Mouse (Mus musculus): ENCODE measurements at regions not wholly inside any gene's neighbourhood (a gene's known extent, or its start where the extent isn't known, plus 50 kb on each side); places are given as distances from the start of the nearest gene placed in this dataset.

GRCm38 (mm10) chr13:107491423-107491822 lies 469.5 kb upstream of the Kif2a start:
- no peak for ATAC-seq (ENCODE audit: insufficient number of reproducible peaks, low FRiP score, low TSS enrichment, low read depth)
- H3K27ac ChIP-seq, result no peak overlapping the region
- no peak overlapping the region for H3K4me2 ChIP-seq
- no peak overlapping the region for H3K4me3 ChIP-seq
- H3K4me1 ChIP-seq, result peaks cover 4% of the 10 kb centered on the region
- H3K9me3 ChIP-seq, result no peaks in the 10 kb centered on the region
- WGBS, result 77% methylated on average over 7 of the region's 7 CpGs
- no peak overlapping the region for H3K9ac ChIP-seq
- no peaks in the 10 kb centered on the region for H3K27me3 ChIP-seq
- H3K36me3 ChIP-seq, result no peaks in the 10 kb centered on the region

- Histone ChIP-seq H3K27me3 (0 out of 2 replicates have a peak, but pooled peaks cover 4% of the 10 kb centered on the region), H3K36me3 (no peaks in the 10 kb centered on the region), H3K4me3 (no peak overlapping the region), H3K9ac (no peak overlapping the region), H3K4me2 (no peak overlapping the region), H3K27ac (no peak overlapping the region), H3K4me1 (peaks cover 2% of the 10 kb centered on the region; the same call in 1 of the 2 replicates), H3K9me3 (no peaks in the 10 kb centered on the region)
- ATAC-seq (ENCODE audit: insufficient number of reproducible peaks, low FRiP score, low TSS enrichment, low read depth), result no peak
- 32% methylated on average over 4 of the region's 4 CpGs for WGBS
Measured at GRCm38 (mm10) chr13:107485400-107486017, 463.6 kb upstream of the Kif2a start.

DNA sequence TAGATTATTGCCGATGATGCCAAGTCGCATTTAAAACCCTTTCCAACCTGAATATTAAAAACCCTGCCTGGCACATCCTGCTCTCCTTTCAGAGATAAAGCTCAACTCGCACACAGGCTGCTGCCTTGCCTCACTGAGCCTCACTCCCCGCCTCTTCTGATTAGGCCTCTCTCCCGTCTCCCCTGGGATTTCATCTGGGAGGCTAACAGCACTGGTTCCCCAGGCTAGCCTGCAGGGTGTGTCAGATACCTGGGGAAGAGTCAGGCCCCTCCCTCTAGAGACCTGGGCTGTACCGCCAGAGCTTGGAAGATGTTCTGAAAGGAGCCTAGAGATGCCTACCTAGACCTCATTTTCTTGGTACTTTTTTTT lies 462.7 kb upstream of the Kif2a start:
- Histone ChIP-seq H3K27ac (no peak overlapping the region), H3K4me3 (no peak overlapping the region), H3K36me3 (no peaks in the 10 kb centered on the region), H3K27me3 (0 out of 2 replicates have a peak, but pooled peaks cover 4% of the 10 kb centered on the region), H3K9ac (no peak overlapping the region), H3K4me1 (peaks cover 2% of the 10 kb centered on the region; the same call in 1 of the 2 replicates), H3K9me3 (no peaks in the 10 kb centered on the region), H3K4me2 (no peak overlapping the region)
- ATAC-seq (ENCODE audit: insufficient number of reproducible peaks, low FRiP score, low TSS enrichment, low read depth), result no peak
- WGBS, result 44% methylated on average over 6 of the region's 6 CpGs

GRCm38 (mm10) chr13:107483967-107484629 lies 462.2 kb upstream of the Kif2a start:
- H3K4me2 ChIP-seq, result no peak overlapping the region
- H3K36me3 ChIP-seq, result no peaks in the 10 kb centered on the region
- H3K4me3 ChIP-seq, result no peak overlapping the region
- no peak overlapping the region for H3K9ac ChIP-seq
- 0 out of 2 replicates have a peak, but pooled peaks cover 4% of the 10 kb centered on the region for H3K27me3 ChIP-seq
- WGBS, result 58% methylated on average over 12 of the region's 12 CpGs
- H3K9me3 ChIP-seq, result no peaks in the 10 kb centered on the region
- H3K27ac ChIP-seq, result no peak overlapping the region
- H3K4me1 ChIP-seq, result peaks cover 2% of the 10 kb centered on the region; the same call in 1 of the 2 replicates
- ATAC-seq (ENCODE audit: insufficient number of reproducible peaks, low FRiP score, low TSS enrichment, low read depth), result no peak

- Histone ChIP-seq H3K9me3 (no peaks in the 10 kb centered on the region), H3K27me3 (no peaks in the 10 kb centered on the region; the same call in 1 of the 2 replicates), H3K4me1 (peaks cover 5% of the 10 kb centered on the region), H3K27ac (no peak overlapping the region), H3K36me3 (no peaks in the 10 kb centered on the region), H3K4me3 (no peak overlapping the region), H3K9ac (no peak overlapping the region), H3K4me2 (no peak overlapping the region)
- ATAC-seq (ENCODE audit: insufficient number of reproducible peaks, low FRiP score, low TSS enrichment, low read depth), result no peak
- WGBS, result 70% methylated on average over 3 of the region's 3 CpGs
Measured at GRCm38 (mm10) chr13:107475166-107475565, 453.2 kb upstream of the Kif2a start.

DNA sequence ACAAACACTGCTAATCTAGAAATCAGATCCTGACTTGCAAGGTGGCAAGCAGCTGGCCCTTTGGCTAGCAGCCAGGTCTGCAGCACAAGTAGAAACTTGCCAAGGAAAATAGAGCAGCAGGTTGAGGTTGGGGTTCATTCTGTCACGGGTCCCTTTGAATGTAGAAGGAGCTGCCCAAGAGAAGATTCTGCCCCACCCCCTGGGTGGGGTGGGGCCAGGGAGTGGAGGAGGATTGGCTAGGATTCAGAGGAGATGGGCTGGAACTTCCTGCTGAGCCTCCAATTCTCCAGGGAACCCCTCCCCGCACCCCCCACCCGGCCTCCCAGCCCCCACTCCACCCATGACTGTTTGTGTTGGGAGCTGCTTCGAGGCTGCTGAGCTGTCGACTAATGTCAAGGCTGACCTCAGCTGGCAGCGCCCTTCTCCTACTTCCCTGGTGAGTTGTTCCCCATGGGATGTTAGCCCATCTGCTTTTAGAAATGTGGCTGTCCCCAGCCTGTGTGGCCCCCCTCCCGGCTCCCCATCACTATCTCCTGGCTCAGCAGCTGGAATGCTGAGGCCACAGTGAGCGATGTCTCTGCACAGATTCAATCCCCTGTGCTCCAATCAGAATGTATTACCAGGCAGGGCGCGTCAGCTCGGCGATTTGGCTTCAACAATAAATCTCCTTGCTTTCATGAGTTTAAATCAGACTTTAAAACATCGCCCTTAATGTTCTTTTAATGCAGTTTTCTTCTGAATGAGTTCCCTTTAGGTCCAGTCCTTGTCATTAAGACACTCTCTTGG lies 447.8 kb upstream of the Kif2a start:
- H3K27me3 ChIP-seq, result peaks cover 14% of the 10 kb centered on the region; the same call in 1 of the 2 replicates
- H3K4me1 ChIP-seq, result peaks cover 15% of the 10 kb centered on the region
- peak overlapping the region; percentile 22; the same call in 1 of the 2 replicates for H3K27ac ChIP-seq
- H3K9me3 ChIP-seq, result no peaks in the 10 kb centered on the region
- peak overlapping the region; percentile 28 for H3K4me3 ChIP-seq
- H3K36me3 ChIP-seq, result no peaks in the 10 kb centered on the region
- under 1% methylated on average over 13 of the region's 13 CpGs for WGBS
- peak; percentile 50; the same call in 1 of the 2 replicates for ATAC-seq (ENCODE audit: insufficient number of reproducible peaks, low FRiP score, low TSS enrichment, low read depth)
- H3K4me2 ChIP-seq, result peak overlapping the region; percentile 61
- H3K9ac ChIP-seq, result no peak overlapping the region

GRCm38 (mm10) chr13:107462791-107463190 lies 440.9 kb upstream of the Kif2a start:
- no peak overlapping the region for H3K4me3 ChIP-seq
- no peaks in the 10 kb centered on the region for H3K36me3 ChIP-seq
- H3K9me3 ChIP-seq, result no peaks in the 10 kb centered on the region
- WGBS, result 91% methylated on average over 7 of the region's 7 CpGs
- no peaks in the 10 kb centered on the region; the same call in 1 of the 2 replicates for H3K4me1 ChIP-seq
- no peak overlapping the region for H3K4me2 ChIP-seq
- H3K9ac ChIP-seq, result no peak overlapping the region
- H3K27ac ChIP-seq, result no peak overlapping the region
- H3K27me3 ChIP-seq, result peaks cover 9% of the 10 kb centered on the region; the same call in 1 of the 2 replicates
- ATAC-seq (ENCODE audit: insufficient number of reproducible peaks, low FRiP score, low TSS enrichment, low read depth), result no peak

- H3K9ac ChIP-seq, result no peak overlapping the region
- WGBS, result 13% methylated on average over 16 of the region's 16 CpGs
- ATAC-seq (ENCODE audit: insufficient number of reproducible peaks, low FRiP score, low TSS enrichment, low read depth), result no peak; the same call in 1 of the 2 replicates
Measured at GRCm38 (mm10) chr13:107461048-107461912, 439.4 kb upstream of the Kif2a start.

DNA sequence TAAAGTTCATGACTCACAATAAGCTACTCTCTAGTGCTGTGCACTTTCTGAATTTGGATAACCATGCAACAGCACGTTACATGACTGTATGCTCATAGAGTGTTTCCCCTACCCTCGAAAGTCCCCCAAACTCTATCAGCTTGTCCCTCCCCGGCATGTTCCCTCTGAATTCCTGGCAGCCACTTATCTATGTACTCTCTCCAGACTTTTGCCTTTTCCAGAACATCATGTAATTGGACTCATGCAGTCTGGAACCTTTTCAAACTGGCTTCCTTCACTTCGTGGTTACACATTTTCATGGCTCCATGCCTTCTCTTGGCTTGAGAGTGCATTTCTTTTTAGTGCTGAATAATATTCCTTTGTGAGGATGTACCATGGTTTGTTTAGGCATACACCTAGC lies 436.8 kb upstream of the Kif2a start:
- 81% methylated on average over 4 of the region's 4 CpGs for WGBS
- Histone ChIP-seq H3K4me3 (no peak overlapping the region), H3K9me3 (no peaks in the 10 kb centered on the region), H3K4me1 (no peaks in the 10 kb centered on the region; the same call in 1 of the 2 replicates), H3K27me3 (no peaks in the 10 kb centered on the region), H3K36me3 (no peaks in the 10 kb centered on the region), H3K27ac (no peak overlapping the region), H3K9ac (no peak overlapping the region), H3K4me2 (no peak overlapping the region)
- ATAC-seq (ENCODE audit: insufficient number of reproducible peaks, low FRiP score, low TSS enrichment, low read depth), result no peak

More at GRCm38 (mm10) chr13:107461048-107461912, 439.4 kb upstream of the Kif2a start:
- Histone ChIP-seq H3K27ac (no peak overlapping the region), H3K27me3 (peaks cover 9% of the 10 kb centered on the region; the same call in 1 of the 2 replicates), H3K4me2 (no peak overlapping the region), H3K4me3 (no peak overlapping the region), H3K9me3 (no peaks in the 10 kb centered on the region), H3K4me1 (no peaks in the 10 kb centered on the region; the same call in 1 of the 2 replicates), H3K36me3 (no peaks in the 10 kb centered on the region)

DNA sequence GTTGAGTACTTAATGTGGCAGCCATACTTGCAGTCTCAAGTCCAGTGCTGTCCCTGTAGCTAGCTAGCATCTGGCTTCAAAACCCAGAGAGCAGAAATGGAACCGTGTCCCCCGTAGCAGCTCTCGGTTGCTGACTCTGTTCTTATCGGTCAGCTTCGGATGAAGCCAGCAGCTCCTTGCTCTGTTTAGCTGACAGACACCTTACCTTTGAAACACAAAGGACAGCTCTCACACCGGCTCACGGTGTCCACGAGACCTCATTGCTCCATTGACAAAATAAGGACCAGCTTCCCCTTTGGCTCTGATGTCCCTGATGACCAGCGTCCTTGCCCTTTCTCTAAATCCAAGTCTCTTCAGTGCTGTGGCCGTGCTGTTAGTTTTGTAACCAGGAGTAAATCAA lies 435.3 kb upstream of the Kif2a start:
- Histone ChIP-seq H3K27ac (no peak overlapping the region), H3K27me3 (no peaks in the 10 kb centered on the region), H3K36me3 (no peaks in the 10 kb centered on the region), H3K9me3 (no peaks in the 10 kb centered on the region), H3K9ac (no peak overlapping the region), H3K4me3 (no peak overlapping the region), H3K4me2 (no peak overlapping the region), H3K4me1 (no peaks in the 10 kb centered on the region; the same call in 1 of the 2 replicates)
- no peak for ATAC-seq (ENCODE audit: insufficient number of reproducible peaks, low FRiP score, low TSS enrichment, low read depth)
- 79% methylated on average over 10 of the region's 10 CpGs for WGBS

DNA sequence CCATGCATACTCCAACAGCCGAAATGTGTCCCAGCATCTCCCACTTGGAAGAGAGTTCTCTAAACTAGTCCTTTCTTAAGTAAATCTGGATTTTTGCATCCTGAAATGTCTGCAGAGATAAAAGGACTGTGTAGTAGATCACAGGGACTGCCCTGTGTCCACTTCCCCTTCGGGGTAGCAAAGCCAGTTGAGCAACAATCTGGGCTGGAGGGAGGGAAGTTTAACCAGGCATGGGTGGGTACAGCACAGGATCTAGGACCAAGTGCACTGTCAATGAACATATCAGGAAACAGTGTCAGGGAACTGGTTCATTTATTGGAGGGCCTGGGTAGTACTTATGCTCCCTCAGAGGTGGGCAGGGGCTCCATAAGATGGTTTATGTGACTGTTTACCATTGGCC lies 434.5 kb upstream of the Kif2a start:
- H3K4me2 ChIP-seq, result no peak overlapping the region
- 55% methylated on average over 2 of the region's 2 CpGs for WGBS
- no peaks in the 10 kb centered on the region for H3K36me3 ChIP-seq
- H3K9ac ChIP-seq, result no peak overlapping the region
- no peak for ATAC-seq (ENCODE audit: insufficient number of reproducible peaks, low FRiP score, low TSS enrichment, low read depth)
- no peak overlapping the region for H3K4me3 ChIP-seq
- no peak overlapping the region for H3K27ac ChIP-seq
- H3K9me3 ChIP-seq, result no peaks in the 10 kb centered on the region
- H3K27me3 ChIP-seq, result no peaks in the 10 kb centered on the region
- no peaks in the 10 kb centered on the region for H3K4me1 ChIP-seq

Measured in limb, embryonic 15.5 days (tissue).